Mouse (Mus musculus): ENCODE data around the gene Phgdh. TPM values are rescaled to one million over a fixed set of nuclear protein-coding genes. Genes with fewer than 3 reads are reported as not detected.
A peak's percentile ranks its signal among the peaks of the same experiment; 100 is the strongest.

The Phgdh gene
- polyA plus RNA-seq, 1 experiment, result 141 TPM

GRCm38 (mm10) chr3:98283205-98283604, 56.6 kb downstream of the Phgdh start:
- Histone ChIP-seq H3K27ac (ENCODE audit: insufficient read depth, low read length) (no peak overlapping the region), H3K4me1 (ENCODE audit: control insufficient read depth, insufficient read depth, low read length) (no peaks in the 10 kb centered on the region), H3K4me3 (ENCODE audit: insufficient read depth, low read length) (no peak overlapping the region)
- TF ChIP-seq POLR2A (IDR thresholded peaks at IDR 0.05; ENCODE audit: extremely low read depth, insufficient read depth, low read length), result no peak
- no peak for TF ChIP-seq CTCF (IDR thresholded peaks at IDR 0.05; ENCODE audit: extremely low read depth, insufficient read depth, low read length)

GRCm38 (mm10) chr3:98282422-98282821, 57.4 kb downstream of the Phgdh start:
- Histone ChIP-seq H3K4me1 (ENCODE audit: control insufficient read depth, insufficient read depth, low read length) (no peaks in the 10 kb centered on the region), H3K4me3 (ENCODE audit: insufficient read depth, low read length) (no peak overlapping the region), H3K27ac (ENCODE audit: insufficient read depth, low read length) (no peak overlapping the region)
- no peak for TF ChIP-seq CTCF (IDR thresholded peaks at IDR 0.05; ENCODE audit: extremely low read depth, insufficient read depth, low read length)
- TF ChIP-seq POLR2A (IDR thresholded peaks at IDR 0.05; ENCODE audit: extremely low read depth, insufficient read depth, low read length), result no peak

- no peak overlapping the region for H3K27ac ChIP-seq (ENCODE audit: insufficient read depth, low read length)
- H3K4me1 ChIP-seq (ENCODE audit: control insufficient read depth, insufficient read depth, low read length), result no peaks in the 10 kb centered on the region
- TF ChIP-seq POLR2A (IDR thresholded peaks at IDR 0.05; ENCODE audit: extremely low read depth, insufficient read depth, low read length), result no peak
- peak; percentile 92 for TF ChIP-seq CTCF (IDR thresholded peaks at IDR 0.05; ENCODE audit: extremely low read depth, insufficient read depth, low read length)
- H3K4me3 ChIP-seq (ENCODE audit: insufficient read depth, low read length), result no peak overlapping the region
Observed at GRCm38 (mm10) chr3:98280933-98281678, 58.7 kb downstream of the Phgdh start.

- Histone ChIP-seq H3K4me1 (ENCODE audit: control insufficient read depth, insufficient read depth, low read length) (no peaks in the 10 kb centered on the region), H3K27ac (ENCODE audit: insufficient read depth, low read length) (no peak within 1 kb of the TSS), H3K4me3 (ENCODE audit: insufficient read depth, low read length) (no peak within 1 kb of the TSS)
- TF ChIP-seq CTCF (IDR thresholded peaks at IDR 0.05; ENCODE audit: extremely low read depth, insufficient read depth, low read length) (no peak), POLR2A (IDR thresholded peaks at IDR 0.05; ENCODE audit: extremely low read depth, insufficient read depth, low read length) (no peak)
Observed at GRCm38 (mm10) chr3:98280204-98280932, 59.4 kb downstream of the Phgdh start, which contains the start of gene Hmgcs2. Hmgcs2 (plus strand) TSS chr3:98280435.

- Histone ChIP-seq H3K4me1 (ENCODE audit: control insufficient read depth, insufficient read depth, low read length) (no peaks in the 10 kb centered on the region), H3K27ac (ENCODE audit: insufficient read depth, low read length) (no peak overlapping the region), H3K4me3 (ENCODE audit: insufficient read depth, low read length) (no peak overlapping the region)
- no peak for TF ChIP-seq POLR2A (IDR thresholded peaks at IDR 0.05; ENCODE audit: extremely low read depth, insufficient read depth, low read length)
- TF ChIP-seq CTCF (IDR thresholded peaks at IDR 0.05; ENCODE audit: extremely low read depth, insufficient read depth, low read length), result no peak
Observed at GRCm38 (mm10) chr3:98279682-98280081, 60.1 kb downstream of the Phgdh start.

GRCm38 (mm10) chr3:98273623-98274398, 66.0 kb downstream of the Phgdh start:
- Histone ChIP-seq H3K27ac (ENCODE audit: insufficient read depth, low read length) (no peak overlapping the region), H3K4me3 (ENCODE audit: insufficient read depth, low read length) (no peak overlapping the region), H3K4me1 (ENCODE audit: control insufficient read depth, insufficient read depth, low read length) (no peaks in the 10 kb centered on the region)
- TF ChIP-seq CTCF (IDR thresholded peaks at IDR 0.05; ENCODE audit: extremely low read depth, insufficient read depth, low read length) (no peak), POLR2A (IDR thresholded peaks at IDR 0.05; ENCODE audit: extremely low read depth, insufficient read depth, low read length) (no peak)

GRCm38 (mm10) chr3:98267249-98267651, 72.5 kb downstream of the Phgdh start:
- TF ChIP-seq CTCF (IDR thresholded peaks at IDR 0.05; ENCODE audit: extremely low read depth, insufficient read depth, low read length), result no peak
- TF ChIP-seq POLR2A (IDR thresholded peaks at IDR 0.05; ENCODE audit: extremely low read depth, insufficient read depth, low read length), result no peak
- no peak overlapping the region for H3K27ac ChIP-seq (ENCODE audit: insufficient read depth, low read length)
- 0 out of 2 replicates have a peak, but pooled peaks cover 1% of the 10 kb centered on the region for H3K4me1 ChIP-seq (ENCODE audit: control insufficient read depth, insufficient read depth, low read length)
- H3K4me3 ChIP-seq (ENCODE audit: insufficient read depth, low read length), result no peak overlapping the region

Other genes starting within 250 kb of the Phgdh start
- not detected in 2 replicates for gene Adam30, start 179.4 kb downstream of the Phgdh start, polyA plus RNA-seq (2012; rRNA removed)
- not detected in 2 replicates for gene Reg4, start 117.8 kb downstream of the Phgdh start, polyA plus RNA-seq (2012; rRNA removed)
- gene Hmgcs2, start 59.6 kb downstream of the Phgdh start, polyA plus RNA-seq (2012; rRNA removed), result 5.3 and 5.4 TPM in 2 replicates
- gene Zfp697, start 42.5 kb upstream of the Phgdh start, polyA plus RNA-seq (2012; rRNA removed), result 20.6 and 21.1 TPM in 2 replicates
- gene Gm4450, start 117.1 kb upstream of the Phgdh start, polyA plus RNA-seq (2012; rRNA removed), result not detected in 2 replicates
- gene Hsd3b4, start 170.5 kb upstream of the Phgdh start, polyA plus RNA-seq (2012; rRNA removed), result not detected in 2 replicates
- not detected in 2 replicates for gene Gm10681, start 248.8 kb upstream of the Phgdh start, polyA plus RNA-seq (2012; rRNA removed)

All from cortical plate, adult 2 months (tissue).